9 mouse cellular contexts compared by ENCODE assay signal in the genomic region with DNA sequence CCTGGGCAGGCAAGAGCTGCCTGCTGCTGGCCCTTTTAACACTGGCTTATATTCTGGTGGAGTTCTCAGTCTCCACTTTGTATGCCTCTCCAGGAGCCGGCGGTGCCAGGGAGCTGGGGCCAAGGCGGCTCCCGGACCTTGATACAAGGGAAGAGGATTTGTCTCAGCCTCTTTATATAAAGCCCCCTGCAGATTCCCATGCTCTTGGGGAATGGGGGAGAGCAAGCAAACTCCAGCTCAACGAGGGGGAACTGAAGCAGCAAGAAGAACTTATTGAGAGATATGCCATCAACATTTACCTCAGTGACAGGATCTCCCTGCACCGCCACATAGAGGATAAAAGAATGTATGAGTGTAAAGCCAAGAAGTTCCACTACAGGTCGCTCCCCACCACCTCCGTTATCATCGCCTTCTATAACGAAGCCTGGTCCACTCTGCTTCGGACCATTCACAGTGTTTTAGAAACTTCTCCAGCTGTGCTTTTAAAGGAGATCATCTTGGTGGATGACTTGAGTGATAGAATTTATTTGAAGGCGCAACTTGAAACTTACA. TPM values are rescaled to one million over a fixed set of nuclear protein-coding genes. Genes with fewer than 3 reads are reported as not detected.
DNase-seq lines count a peak whose midpoint lies in the region; ATAC-seq and TF ChIP-seq lines count a peak whose summit lies in the region.
"Had no signal": no experiment of that assay in that cellular context is flagged by ENCODE, and none has a peak within 500 bp of the region (broad histone marks: within the 10 kb centered on the region; RNA-seq: fewer than 3 reads in every experiment).

No protein-coding gene starts in this region.

- peaks cover 38% of the 10 kb centered on the region for H3K36me3 ChIP-seq in forebrain, embryonic 10.5 days (replicated peaks)
- peaks cover 15% of the 10 kb centered on the region for H3K36me3 ChIP-seq in liver, embryonic 13.5 days

- H3K4me2 ChIP-seq in liver, embryonic 13.5 days = peak overlapping the region; percentile 99

- no peak for ATAC-seq in liver, embryonic 13.5 days (ENCODE audit: low read depth)

- H3K4me1 ChIP-seq in forebrain, embryonic 10.5 days = peaks cover 37% of the 10 kb centered on the region
- H3K4me1 ChIP-seq in liver, embryonic 13.5 days (replicated peaks) = peaks cover 33% of the 10 kb centered on the region

- TF ChIP-seq CTCF in gastrocnemius, adult 2 months (IDR thresholded peaks at IDR 0.05) = no peak

- H3K9ac ChIP-seq in liver, embryonic 13.5 days = peak overlapping the region; percentile 89

- H3K9me3 ChIP-seq in forebrain, embryonic 10.5 days = peaks cover 6% of the 10 kb centered on the region
- no peaks in the 10 kb centered on the region; the same call in 1 of the 2 replicates for H3K9me3 ChIP-seq in liver, embryonic 13.5 days (replicated peaks)

- intact Hi-C loops in gastrocnemius, adult 2 months (cut with DNase I) = loop anchor here (5.0 kb wide), 2 partner anchors 44 to 196 kb away; a partner anchor contains a TSS

- H3K4me3 ChIP-seq in gastrocnemius, adult 2 months = peak overlapping the region; percentile 98
- H3K4me3 ChIP-seq in forebrain, embryonic 10.5 days = peak overlapping the region; percentile 93
- peak overlapping the region; percentile 93 for H3K4me3 ChIP-seq in liver, embryonic 13.5 days (replicated peaks)

- DNase-seq in gastrocnemius, adult 2 months = no peak
- DNase-seq in gastrocnemius, adult 8-10 months (ENCODE audit: low spot score in 2 of 2) = no peak
- DNase-seq in 416B (ENCODE audit: low read depth) = peak; percentile 17
- peak; percentile 24 for DNase-seq in forebrain, embryonic 10.5 days (ENCODE audit: extremely low spot score, low spot score)
- DNase-seq in liver, embryonic 13.5 days = no peak
- no peak for DNase-seq in right cerebral cortex, postnatal 10 days (ENCODE audit: low spot score in 2 of 2)
- no peak for DNase-seq in testis, postnatal 14 days (ENCODE audit: low spot score)
- no peak for DNase-seq in adrenal gland, postnatal 36 days

- 36% methylated on average over 12 of the region's 12 CpGs for WGBS in forebrain, embryonic 10.5 days
- 47% methylated on average over 12 of the region's 12 CpGs for WGBS in liver, embryonic 13.5 days (ENCODE audit: insufficient replicate concordance)

- no peaks in the 10 kb centered on the region for H3K27me3 ChIP-seq in forebrain, embryonic 10.5 days (ENCODE audit: poor library complexity, severe bottlenecking)
- no peaks in the 10 kb centered on the region for H3K27me3 ChIP-seq in liver, embryonic 13.5 days

- H3K27ac ChIP-seq in gastrocnemius, adult 2 months = peak overlapping the region; percentile 94
- H3K27ac ChIP-seq in forebrain, embryonic 10.5 days = peak overlapping the region; percentile 96
- no peak overlapping the region for H3K27ac ChIP-seq in liver, embryonic 13.5 days

RNA-seq across cellular contexts. Expression of a gene that starts 0.5 kb away (rescaled TPM):
- total RNA-seq in gastrocnemius, adult 2 months (2021) = 1 to 10 TPM; 1.3 to 1.4 TPM
- total RNA-seq in gastrocnemius, adult 8-10 months (2022) = 1 to 10 TPM in 2 of 4 experiments, under 1 TPM in 2; 0.80 to 1.3 (median 1.1) TPM
- polyA plus RNA-seq in forebrain, embryonic 10.5 days (2016; fragmentation: Nextera tagmentation; extraction: Ambion mirVana) = 5.0 and 5.3 TPM in 2 replicates
- 2.6 and 3.6 TPM in 2 replicates for polyA plus RNA-seq in liver, embryonic 13.5 days (2015; fragmentation: Nextera tagmentation; extraction: Ambion mirVana)
- total RNA-seq in adrenal gland, postnatal 36 days (2021) = 1 to 10 TPM; 6.0 to 7.1 TPM

RNA-seq across cellular contexts. Expression of a gene that starts 1.7 kb away (rescaled TPM):
- total RNA-seq in gastrocnemius, adult 2 months (2021) = 1 to 10 TPM; 3.3 to 4.1 TPM
- total RNA-seq in gastrocnemius, adult 8-10 months (2022) = 1 to 10 TPM; 2.4 to 5.5 (median 3.7) TPM
- 35.0 and 36.0 TPM in 2 replicates for polyA plus RNA-seq in forebrain, embryonic 10.5 days (2016; fragmentation: Nextera tagmentation; extraction: Ambion mirVana)
- polyA plus RNA-seq in liver, embryonic 13.5 days (2015; fragmentation: Nextera tagmentation; extraction: Ambion mirVana) = 5.1 and 7.2 TPM in 2 replicates
- 10 to 100 TPM; 15.3 to 15.7 TPM for total RNA-seq in adrenal gland, postnatal 36 days (2021)

RNA-seq across cellular contexts. Expression of a gene that starts 17.6 kb away (rescaled TPM):
- not detected for total RNA-seq in gastrocnemius, adult 2 months (2021)
- total RNA-seq in gastrocnemius, adult 8-10 months (2022) = not detected
- 0.14 TPM in 1 of 2 replicates, not detected in the other for polyA plus RNA-seq in forebrain, embryonic 10.5 days (2016; fragmentation: Nextera tagmentation; extraction: Ambion mirVana)
- not detected in 2 replicates for polyA plus RNA-seq in liver, embryonic 13.5 days (2015; fragmentation: Nextera tagmentation; extraction: Ambion mirVana)
- not detected for total RNA-seq in adrenal gland, postnatal 36 days (2021)
- total RNA-seq: layer of hippocampus, adult 8-10 months had no signal

Comparison
In these comparisons a context has a peak if more than half of its experiments do, and no peak if none do; other contexts are left out.
1. DNase-seq: peak in 416B (single experiment) and forebrain, embryonic 10.5 days (single experiment); none in gastrocnemius, adult 2 months (single experiment), gastrocnemius, adult 8-10 months (0 of 2), liver, embryonic 13.5 days (single experiment), right cerebral cortex, postnatal 10 days (0 of 2), testis, postnatal 14 days (single experiment) and adrenal gland, postnatal 36 days (0 of 2).
2. Peak in every context shown above with its lines, with median percentiles within 50 percentile points of each other: H3K4me3 ChIP-seq.